ENCODE assay signal across 8 mouse cellular contexts in genomic region chr19:12595530-12596289, GRCm38 (mm10). TPM values are rescaled to one million over a fixed set of nuclear protein-coding genes. Genes with fewer than 3 reads are reported as not detected.
DNase-seq lines count a peak whose midpoint lies in the region; ATAC-seq and TF ChIP-seq lines count a peak whose summit lies in the region.

No protein-coding gene starts in this region.

- H3K4me2 ChIP-seq in heart, embryonic 13.5 days = peak overlapping the region; percentile 98
- peak overlapping the region; percentile 99 for H3K4me2 ChIP-seq in kidney, embryonic 16.5 days (replicated peaks; ENCODE audit: low read depth, low read length)
- H3K4me2 ChIP-seq in liver, embryonic 11.5 days = peak overlapping the region; percentile 84
- H3K4me2 ChIP-seq in myocyte (ENCODE audit: low read depth) = peak overlapping the region; percentile 77
- peak overlapping the region; percentile 98 for H3K4me2 ChIP-seq in stomach, postnatal 0 days (replicated peaks; ENCODE audit: low read depth)

- TF ChIP-seq POLR2A in myocyte (IDR thresholded peaks at IDR 0.05; ENCODE audit: insufficient read length, low read depth) = peak; percentile 64

- H3K27ac ChIP-seq in brown adipose tissue, adult 24 weeks (replicated peaks; ENCODE audit: low read depth, low read length) = peak overlapping the region; percentile 80
- H3K27ac ChIP-seq in heart, embryonic 13.5 days (replicated peaks) = no peak overlapping the region; the same call in 1 of the 2 replicates
- peak overlapping the region; percentile 87 for H3K27ac ChIP-seq in kidney, embryonic 16.5 days (ENCODE audit: low read length)
- H3K27ac ChIP-seq in liver, embryonic 11.5 days (ENCODE audit: low read depth, low read length) = no peak overlapping the region
- H3K27ac ChIP-seq in stomach, postnatal 0 days (replicated peaks) = peak overlapping the region; percentile 92

- H3K9me3 ChIP-seq in heart, embryonic 13.5 days = no peaks in the 10 kb centered on the region
- no peaks in the 10 kb centered on the region for H3K9me3 ChIP-seq in kidney, embryonic 16.5 days (ENCODE audit: low read length)
- H3K9me3 ChIP-seq in liver, embryonic 11.5 days (ENCODE audit: control insufficient read depth, low read length) = no peaks in the 10 kb centered on the region
- H3K9me3 ChIP-seq in stomach, postnatal 0 days (ENCODE audit: control insufficient read depth, low read length) = no peaks in the 10 kb centered on the region

- peak overlapping the region; percentile 69 for H3K4me3 ChIP-seq in brown adipose tissue, adult 24 weeks (ENCODE audit: insufficient read depth, low read depth, low read length)
- peak overlapping the region; percentile 76 for H3K4me3 ChIP-seq in heart, embryonic 13.5 days
- H3K4me3 ChIP-seq in kidney, embryonic 16.5 days (ENCODE audit: low read length) = peak overlapping the region; percentile 73
- H3K4me3 ChIP-seq in liver, embryonic 11.5 days (ENCODE audit: low read depth, low read length) = peak overlapping the region; percentile 58
- peak overlapping the region; percentile 33 for H3K4me3 ChIP-seq in myocyte
- peak overlapping the region; percentile 69 for H3K4me3 ChIP-seq in stomach, postnatal 0 days (ENCODE audit: low read depth, low read length)

- H3K79me2 ChIP-seq in myocyte (ENCODE audit: control insufficient read depth, insufficient read depth) = no peaks in the 10 kb centered on the region

- TF ChIP-seq CTCF in stomach, postnatal 0 days (IDR thresholded peaks at IDR 0.05; ENCODE audit: low read depth) = peak; percentile 81

- H3K4me1 ChIP-seq in brown adipose tissue, adult 24 weeks (ENCODE audit: control insufficient read depth, insufficient read depth, insufficient read length, low read length) = no peaks in the 10 kb centered on the region
- H3K4me1 ChIP-seq in heart, embryonic 13.5 days = peaks cover 8% of the 10 kb centered on the region
- H3K4me1 ChIP-seq in kidney, embryonic 16.5 days (ENCODE audit: insufficient read depth, low read length) = peaks cover 11% of the 10 kb centered on the region
- no peaks in the 10 kb centered on the region for H3K4me1 ChIP-seq in liver, embryonic 11.5 days (replicated peaks; ENCODE audit: control insufficient read depth, insufficient read depth, low read length)
- no peaks in the 10 kb centered on the region; the same call in 1 of the 2 replicates for H3K4me1 ChIP-seq in stomach, postnatal 0 days (replicated peaks; ENCODE audit: control insufficient read depth, insufficient read depth)

- H3ac ChIP-seq in myocyte (ENCODE audit: control insufficient read depth, insufficient read length) = peak overlapping the region; percentile 64

- peak; percentile 75; the same call in 1 of the 2 replicates for ATAC-seq in erythroid progenitor cell, adult 5-6 weeks (replicated peaks; ENCODE audit: low FRiP score, poor library complexity, severe bottlenecking)
- peak; percentile 65; the same call in 1 of the 2 replicates for ATAC-seq in heart, embryonic 13.5 days (ENCODE audit: extremely low read depth, insufficient number of reproducible peaks, low FRiP score, low TSS enrichment)
- peak; percentile 94 for ATAC-seq in kidney, embryonic 16.5 days (ENCODE audit: low FRiP score, low TSS enrichment)
- peak; percentile 77 for ATAC-seq in liver, embryonic 11.5 days (replicated peaks; ENCODE audit: low FRiP score)
- ATAC-seq in stomach, postnatal 0 days (ENCODE audit: low FRiP score, low TSS enrichment) = peak; percentile 96

- peaks cover 12% of the 10 kb centered on the region for H3K27me3 ChIP-seq in heart, embryonic 13.5 days (replicated peaks)
- H3K27me3 ChIP-seq in kidney, embryonic 16.5 days (ENCODE audit: insufficient read depth, low read length) = no peaks in the 10 kb centered on the region
- 0 out of 2 replicates have a peak, but pooled peaks cover 3% of the 10 kb centered on the region for H3K27me3 ChIP-seq in liver, embryonic 11.5 days (replicated peaks; ENCODE audit: control insufficient read depth, insufficient read depth, low read length)
- H3K27me3 ChIP-seq in myocyte (ENCODE audit: control insufficient read depth, insufficient read depth, insufficient read length) = no peaks in the 10 kb centered on the region
- H3K27me3 ChIP-seq in stomach, postnatal 0 days (ENCODE audit: control insufficient read depth, insufficient read depth, low read length) = no peaks in the 10 kb centered on the region

- TF ChIP-seq EP300 in stomach, postnatal 0 days (optimal IDR thresholded peaks at IDR 0.05) = no peak

- H3K36me3 ChIP-seq in heart, embryonic 13.5 days = no peaks in the 10 kb centered on the region
- no peaks in the 10 kb centered on the region for H3K36me3 ChIP-seq in kidney, embryonic 16.5 days (ENCODE audit: insufficient read depth, low read length)
- H3K36me3 ChIP-seq in liver, embryonic 11.5 days (ENCODE audit: control insufficient read depth, insufficient read depth, low read length) = no peaks in the 10 kb centered on the region
- no peaks in the 10 kb centered on the region for H3K36me3 ChIP-seq in myocyte (ENCODE audit: control insufficient read depth, insufficient read depth)
- no peaks in the 10 kb centered on the region for H3K36me3 ChIP-seq in stomach, postnatal 0 days (ENCODE audit: control insufficient read depth, insufficient read depth, low read length)

- peak; percentile 18 to 32 for DNase-seq in CD8-positive naive resting alpha-beta T cell, adult 2 months (ENCODE audit: low read depth in 2 of 2, low spot score in 2 of 2)
- DNase-seq in liver, embryonic 11.5 days (ENCODE audit: low spot score) = peak; percentile 67
- DNase-seq in stomach, postnatal 0 days (ENCODE audit: low spot score) = peak; percentile 85

- WGBS in heart, embryonic 13.5 days = under 1% methylated on average over 49 of the region's 49 CpGs
- WGBS in kidney, embryonic 16.5 days = under 1% methylated on average over 46 of the region's 49 CpGs
- WGBS in liver, embryonic 11.5 days = under 1% methylated on average over 44 of the region's 49 CpGs
- WGBS in stomach, postnatal 0 days = under 1% methylated on average over 49 of the region's 49 CpGs

- peak overlapping the region; percentile 82 for H3K9ac ChIP-seq in heart, embryonic 13.5 days
- peak overlapping the region; percentile 81 for H3K9ac ChIP-seq in kidney, embryonic 16.5 days (replicated peaks; ENCODE audit: low read length)
- H3K9ac ChIP-seq in liver, embryonic 11.5 days (ENCODE audit: low read depth, low read length) = peak overlapping the region; percentile 44
- peak overlapping the region; percentile 78 for H3K9ac ChIP-seq in stomach, postnatal 0 days (ENCODE audit: low read length)

TF ChIP-seq in myocyte, 11 proteins besides CTCF, POLR2A, EP300 and RAD21:
- TF ChIP-seq TCF3 (IDR thresholded peaks at IDR 0.05; ENCODE audit: insufficient read length, low read depth) = no peak
- TF ChIP-seq REST (IDR thresholded peaks at IDR 0.05; ENCODE audit: insufficient read depth, insufficient read length) = no peak
- TF ChIP-seq TCF12 (IDR thresholded peaks at IDR 0.05; ENCODE audit: insufficient read depth, poor library complexity, severe bottlenecking) = no peak
- no peak for TF ChIP-seq E2F4 (IDR thresholded peaks at IDR 0.05; ENCODE audit: insufficient read depth)
- peak; percentile 34 for TF ChIP-seq POLR2AphosphoS2 (IDR thresholded peaks at IDR 0.05; ENCODE audit: insufficient read length, low read depth)
- TF ChIP-seq MYOG (IDR thresholded peaks at IDR 0.05; ENCODE audit: control insufficient read depth in 1 of 3, insufficient read depth in 1 of 3, insufficient read length in 2 of 3, low read depth in 2 of 3) = peak in 1 of 3 experiments; percentile 40
- no peak for TF ChIP-seq SRF (IDR thresholded peaks at IDR 0.05; ENCODE audit: control insufficient read depth, insufficient read length, low read depth)
- TF ChIP-seq MAX (IDR thresholded peaks at IDR 0.05; ENCODE audit: low read depth) = no peak

RNA-seq across cellular contexts. Expression of gene Gm4952, which starts 4.1 kb away (rescaled TPM):
- polyA plus RNA-seq in brown adipose tissue, adult 24 weeks (2012; ENCODE audit: insufficient read depth, insufficient read length, missing spikeins) = not detected in 2 replicates
- total RNA-seq in erythroid progenitor cell, adult 5-6 weeks (2015; ENCODE audit: low replicate concordance) = not detected in 2 replicates
- total RNA-seq in erythroid progenitor cell, adult 5-6 weeks (2017; ENCODE audit: low replicate concordance) = not detected in 2 replicates
- polyA plus RNA-seq in heart, embryonic 13.5 days (2015; fragmentation: Nextera tagmentation; extraction: Ambion mirVana) = 0.10 and 0.12 TPM in 2 replicates
- polyA plus RNA-seq in kidney, embryonic 16.5 days (2015; fragmentation: Nextera tagmentation; extraction: Ambion mirVana) = 0.31 and 0.49 TPM in 2 replicates
- 0.23 and 0.78 TPM in 2 replicates for polyA plus RNA-seq in liver, embryonic 11.5 days (2014; fragmentation: Nextera tagmentation; extraction: Ambion mirVana)
- not detected for polyA plus RNA-seq in myocyte (2012; fragmentation: generic; extraction: Trizol)
- polyA plus RNA-seq in stomach, postnatal 0 days (2015; fragmentation: Nextera tagmentation; extraction: Ambion mirVana) = 1.2 and 1.5 TPM in 2 replicates

RNA-seq across cellular contexts. Expression of gene Glyat, which starts 37.4 kb away (rescaled TPM):
- polyA plus RNA-seq in brown adipose tissue, adult 24 weeks (2012; ENCODE audit: insufficient read depth, insufficient read length, missing spikeins) = not detected in 2 replicates
- not detected in 2 replicates for total RNA-seq in erythroid progenitor cell, adult 5-6 weeks (2015; ENCODE audit: low replicate concordance)
- 5.3 TPM in 1 of 2 replicates, not detected in the other for total RNA-seq in erythroid progenitor cell, adult 5-6 weeks (2017; ENCODE audit: low replicate concordance)
- polyA plus RNA-seq in heart, embryonic 13.5 days (2015; fragmentation: Nextera tagmentation; extraction: Ambion mirVana) = 0.05 TPM in 1 of 2 replicates, not detected in the other
- polyA plus RNA-seq in kidney, embryonic 16.5 days (2015; fragmentation: Nextera tagmentation; extraction: Ambion mirVana) = 17.7 and 20.0 TPM in 2 replicates
- not detected in 2 replicates for polyA plus RNA-seq in liver, embryonic 11.5 days (2014; fragmentation: Nextera tagmentation; extraction: Ambion mirVana)
- polyA plus RNA-seq in myocyte (2012; fragmentation: generic; extraction: Trizol) = not detected
- 0.04 TPM in 1 of 2 replicates, not detected in the other for polyA plus RNA-seq in stomach, postnatal 0 days (2015; fragmentation: Nextera tagmentation; extraction: Ambion mirVana)

RNA-seq across cellular contexts. Expression of gene Fam111a, which starts 50.2 kb away (rescaled TPM):
- 4.5 and 4.8 TPM in 2 replicates for polyA plus RNA-seq in brown adipose tissue, adult 24 weeks (2012; ENCODE audit: insufficient read depth, insufficient read length, missing spikeins)
- total RNA-seq in erythroid progenitor cell, adult 5-6 weeks (2015; ENCODE audit: low replicate concordance) = 154 and 179 TPM in 2 replicates
- total RNA-seq in erythroid progenitor cell, adult 5-6 weeks (2017; ENCODE audit: low replicate concordance) = 182 and 186 TPM in 2 replicates
- 16.9 and 17.5 TPM in 2 replicates for polyA plus RNA-seq in heart, embryonic 13.5 days (2015; fragmentation: Nextera tagmentation; extraction: Ambion mirVana)
- 24.3 and 26.0 TPM in 2 replicates for polyA plus RNA-seq in kidney, embryonic 16.5 days (2015; fragmentation: Nextera tagmentation; extraction: Ambion mirVana)
- polyA plus RNA-seq in liver, embryonic 11.5 days (2014; fragmentation: Nextera tagmentation; extraction: Ambion mirVana) = 44.8 and 47.7 TPM in 2 replicates
- polyA plus RNA-seq in myocyte (2012; fragmentation: generic; extraction: Trizol) = 5.4 TPM
- 8.2 TPM in 2 replicates for polyA plus RNA-seq in stomach, postnatal 0 days (2015; fragmentation: Nextera tagmentation; extraction: Ambion mirVana)

Comparison
In these comparisons a context has a peak if more than half of its experiments do, and no peak if none do; other contexts are left out.
1. DNase-seq: peak in every context shown above with its lines; median percentile 85 in stomach, postnatal 0 days; 67 in liver, embryonic 11.5 days; 25 in CD8-positive naive resting alpha-beta T cell, adult 2 months.
2. H3K27ac ChIP-seq: peak in brown adipose tissue, adult 24 weeks (single experiment), kidney, embryonic 16.5 days (single experiment) and stomach, postnatal 0 days (single experiment); none in heart, embryonic 13.5 days (single experiment) and liver, embryonic 11.5 days (single experiment).
3. RNA of gene Glyat, which starts 37.4 kb away (polyA plus RNA-seq): 17.7 to 20.0 TPM in kidney, embryonic 16.5 days; 0.05 TPM in heart, embryonic 13.5 days, 0.04 TPM in stomach, postnatal 0 days, not detected in brown adipose tissue, adult 24 weeks, not detected in liver, embryonic 11.5 days and not detected in myocyte (single experiment); every median in the first group is over 10 times any median in the second.
4. Peak in every context shown above with its lines, with median percentiles within 50 percentile points of each other: H3K4me3 ChIP-seq, ATAC-seq, H3K4me2 ChIP-seq and H3K9ac ChIP-seq.